Mouse (Mus musculus): ENCODE measurements around the gene Slc35f4.
A peak's percentile ranks its signal among the peaks of the same experiment; 100 is the strongest.
"Not testable (repeated sequence)": the region's sequence is repeated elsewhere in the genome, so short reads cannot be mapped to it uniquely, and the experiment has no call there.

Slc35f4 gene

DNA sequence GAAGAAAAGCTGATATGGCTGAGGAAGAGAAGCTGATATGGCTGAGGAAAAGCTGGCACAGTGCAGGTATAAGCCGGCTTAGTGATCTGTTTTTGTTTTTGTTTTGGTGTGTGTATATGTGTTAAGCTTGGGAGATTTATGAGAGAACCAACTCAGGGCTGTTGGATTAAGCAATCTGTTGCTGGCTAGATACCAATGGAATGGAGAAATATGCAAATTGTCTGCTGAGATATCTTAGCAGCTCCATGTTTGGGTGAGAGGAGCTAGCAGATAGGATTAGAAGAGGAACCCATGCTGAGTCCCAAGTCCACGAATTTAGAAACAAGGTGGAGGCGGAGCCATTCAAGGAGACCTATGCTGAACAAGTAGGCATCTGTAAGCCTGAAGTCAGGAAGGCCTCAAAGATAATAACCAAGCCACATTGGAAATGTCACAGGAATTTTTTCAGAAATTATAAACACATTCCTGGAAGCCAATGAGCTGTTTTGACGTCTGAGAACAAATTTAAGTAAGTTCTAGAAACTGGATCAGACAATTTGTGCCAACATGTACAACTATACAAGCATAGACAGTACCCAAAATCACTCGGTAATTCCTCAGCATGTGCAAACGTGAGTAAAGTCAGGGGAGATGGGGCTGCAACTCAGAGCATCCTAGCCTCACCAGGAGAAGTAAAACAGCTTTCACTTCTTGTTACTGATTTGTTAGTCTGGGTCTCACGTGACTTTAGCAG lies 177.5 kb downstream of the Slc35f4 start:
- DNase-seq (ENCODE audit: low spot score): no peak

DNA sequence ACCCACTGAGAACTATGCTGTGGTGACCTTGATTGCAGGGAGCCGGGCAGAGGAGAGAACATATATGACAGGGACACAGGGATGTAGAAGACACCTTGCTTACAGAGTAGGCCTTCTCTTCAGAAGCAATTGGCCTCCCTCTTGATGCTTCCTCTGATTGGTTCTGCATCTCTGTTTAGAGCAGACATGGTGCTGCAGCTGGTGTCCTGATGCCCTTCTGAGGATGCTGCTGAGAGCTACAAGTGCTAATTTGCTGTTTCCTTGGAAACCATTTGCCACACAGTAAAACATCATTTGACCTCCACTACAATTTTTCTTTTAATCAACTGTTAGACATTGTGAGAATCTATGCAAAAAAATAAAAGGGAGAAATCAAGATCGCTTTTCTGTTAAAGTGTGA lies 180.0 kb downstream of the Slc35f4 start:
- DNase-seq (ENCODE audit: low spot score): no peak

DNA sequence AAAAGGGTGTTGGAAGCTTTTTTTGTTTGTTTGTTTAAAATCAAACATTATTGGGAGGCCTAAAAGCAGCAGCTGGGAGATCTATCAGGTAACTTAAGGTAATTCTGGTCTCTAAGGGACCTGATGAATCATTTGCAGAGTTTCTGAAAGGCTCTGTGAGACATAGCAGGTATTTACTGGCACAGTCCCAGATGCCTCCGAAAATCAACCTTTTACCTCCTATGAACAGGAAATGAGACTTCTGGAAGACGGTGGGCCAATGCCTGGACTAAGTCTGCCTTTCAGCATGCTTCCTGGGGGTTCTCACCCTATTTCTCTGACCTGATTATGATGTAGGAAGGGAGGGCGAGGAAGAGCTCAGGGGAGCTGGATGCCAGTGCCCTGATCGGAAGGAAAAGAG lies 188.8 kb downstream of the Slc35f4 start:
- no peak for DNase-seq (ENCODE audit: low spot score)

DNA sequence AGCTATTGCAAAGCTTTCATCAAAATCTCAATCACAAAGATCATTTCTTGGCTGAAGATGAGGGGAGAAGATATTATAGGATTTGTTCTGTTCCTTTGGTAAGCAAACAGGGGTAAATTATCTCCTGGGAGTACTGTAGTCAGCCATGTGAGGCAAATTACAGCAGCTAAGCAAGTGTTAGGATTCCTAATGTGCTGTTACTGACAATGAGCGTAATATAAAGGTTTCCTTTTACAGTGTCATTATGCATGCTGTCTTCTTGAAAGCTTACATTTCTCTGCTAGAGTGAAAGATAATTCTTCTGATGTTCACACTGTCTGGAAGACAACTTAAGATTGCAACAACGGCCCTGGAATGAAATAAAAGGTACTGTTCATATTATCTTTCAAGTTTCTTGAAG lies 192.0 kb downstream of the Slc35f4 start:
- no peak for DNase-seq (ENCODE audit: low spot score)

DNA sequence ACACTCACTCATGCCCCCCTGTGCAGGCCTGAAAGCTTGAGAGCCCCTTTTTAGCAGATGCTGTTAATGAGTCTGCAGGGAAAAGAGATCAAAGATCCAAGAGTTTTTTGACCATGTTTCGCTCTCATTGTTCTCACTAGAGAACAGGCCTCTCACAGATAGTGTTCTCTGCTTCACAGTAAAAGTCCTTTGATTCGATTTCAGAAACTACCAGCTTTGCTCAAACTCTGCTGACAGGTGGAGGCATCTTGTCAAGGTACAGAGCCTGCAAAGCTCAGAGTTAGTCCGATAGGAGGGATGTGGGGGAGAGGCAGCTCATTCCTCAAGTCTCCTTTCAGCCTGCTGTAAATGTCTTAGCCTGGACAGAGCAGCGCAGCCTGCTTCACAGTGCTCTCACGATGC lies 209.4 kb downstream of the Slc35f4 start:
- DNase-seq (ENCODE audit: low spot score): no peak

DNA sequence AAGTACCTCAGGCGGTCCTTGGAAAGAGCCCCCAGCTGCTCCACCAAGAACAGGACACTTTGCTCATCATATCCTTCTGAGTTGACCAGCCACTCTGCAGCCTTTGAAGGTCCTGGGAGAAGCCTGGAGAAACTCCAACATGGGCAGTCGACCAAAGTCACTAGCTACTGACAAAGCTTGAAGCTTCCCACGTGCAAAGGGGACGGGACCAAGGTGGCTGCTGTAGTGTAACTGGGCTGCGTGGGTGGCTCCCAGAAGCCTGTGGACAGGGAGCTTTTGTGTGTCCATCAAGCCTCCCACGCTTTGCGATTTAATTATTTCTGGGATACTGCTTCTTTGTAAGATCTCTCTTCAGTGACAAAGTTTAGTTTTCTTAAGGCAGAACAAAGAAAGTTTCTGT lies 211.9 kb downstream of the Slc35f4 start:
- no peak for DNase-seq (ENCODE audit: low spot score)

DNA sequence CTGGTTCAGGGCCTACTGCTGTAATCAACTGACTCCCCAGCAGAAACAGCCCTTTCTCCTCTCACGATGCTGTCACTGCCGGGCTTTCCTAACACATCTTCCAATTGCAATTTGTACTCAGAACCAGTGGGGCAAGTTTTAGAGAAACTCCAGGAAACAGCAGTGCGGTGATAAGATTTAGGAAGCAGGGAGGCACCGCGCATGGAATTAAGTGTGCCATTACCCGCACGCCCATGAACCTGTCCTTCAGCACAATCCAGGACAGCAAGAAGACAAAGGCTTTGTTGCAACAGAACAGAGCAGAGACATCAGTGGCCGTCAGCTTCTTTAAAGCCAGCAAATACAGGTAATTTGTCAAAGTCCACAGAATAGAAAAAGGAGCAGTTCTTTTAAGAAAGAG lies 212.5 kb downstream of the Slc35f4 start:
- DNase-seq (ENCODE audit: low spot score): no peak

DNA sequence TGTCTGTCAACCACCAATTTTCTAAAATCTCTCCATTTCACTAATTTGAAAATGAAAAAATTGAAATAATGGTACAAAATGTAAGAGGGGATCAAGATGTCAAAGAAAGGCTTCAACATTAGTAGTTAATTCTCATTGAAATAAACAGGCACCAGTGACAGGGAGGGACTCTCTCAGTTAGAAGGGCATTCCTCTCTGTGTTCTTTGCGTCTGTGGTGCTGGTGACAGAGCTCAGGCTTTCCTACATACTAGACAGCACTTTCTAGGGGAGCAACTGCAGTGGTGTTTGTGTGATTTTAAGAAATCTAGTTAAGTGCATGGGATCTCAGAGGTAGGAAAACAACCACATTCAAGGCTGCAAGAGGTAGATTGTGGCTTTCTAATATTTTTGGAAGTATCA lies 214.3 kb downstream of the Slc35f4 start:
- no peak for DNase-seq (ENCODE audit: low spot score)

DNA sequence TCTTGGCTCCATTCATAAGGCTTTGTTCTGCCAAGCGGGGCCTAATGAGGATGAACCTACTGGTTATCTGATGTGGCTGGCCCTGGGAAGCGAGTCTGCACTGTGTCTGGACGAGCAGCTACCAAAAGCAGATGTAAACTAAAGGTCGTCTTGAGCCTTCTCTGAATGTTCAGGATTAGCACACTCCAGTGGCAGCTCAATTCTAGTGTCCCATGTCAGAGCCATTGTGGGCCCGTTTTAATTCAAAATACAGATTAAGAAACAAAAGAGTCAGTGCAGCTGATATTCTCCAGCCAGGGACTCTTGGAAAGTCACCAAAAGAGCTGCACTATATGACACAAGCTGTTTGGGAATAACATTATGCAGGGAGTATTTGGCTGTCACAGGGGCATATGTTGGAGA lies 214.8 kb downstream of the Slc35f4 start:
- no peak for DNase-seq (ENCODE audit: low spot score)

DNA sequence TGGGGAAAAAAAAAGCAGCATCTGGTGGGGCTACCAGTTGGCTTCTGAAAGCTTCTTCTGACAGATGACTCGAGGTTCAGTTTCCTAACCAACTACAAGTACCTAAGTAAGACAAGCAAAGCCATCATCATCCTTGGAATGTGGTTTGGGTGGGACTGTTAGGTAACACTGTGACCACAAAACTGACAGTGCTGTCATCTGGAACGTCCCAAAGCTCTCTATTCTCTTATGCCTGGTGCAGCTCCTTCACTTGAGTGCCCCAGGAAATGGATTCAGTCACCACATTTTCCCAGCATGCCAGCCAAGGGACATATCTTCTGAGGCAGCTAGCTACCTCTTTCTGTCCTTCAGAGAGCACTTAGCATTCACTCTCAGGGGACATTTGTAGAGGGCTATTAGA lies 216.2 kb downstream of the Slc35f4 start:
- no peak for DNase-seq (ENCODE audit: low spot score)

DNA sequence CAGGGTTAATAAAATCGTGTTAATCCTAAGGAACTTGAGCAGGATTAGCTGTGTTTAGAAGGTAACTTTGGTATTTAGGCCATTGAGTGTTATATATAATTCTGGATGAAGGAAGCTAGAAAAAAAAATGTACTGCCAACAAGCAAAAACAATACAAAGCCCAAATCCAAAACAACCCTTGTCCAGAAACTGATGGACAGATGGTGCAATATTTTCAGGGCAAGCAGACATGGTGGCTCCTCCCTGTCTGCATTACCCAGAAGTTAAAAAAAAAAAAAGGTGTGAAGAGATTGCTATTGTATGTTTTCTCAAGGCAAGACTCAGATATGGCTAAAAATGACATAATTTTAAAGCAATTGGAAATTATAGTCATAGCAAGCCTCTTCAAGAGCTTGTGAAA lies 217.3 kb downstream of the Slc35f4 start:
- DNase-seq (ENCODE audit: low spot score): no peak

DNA sequence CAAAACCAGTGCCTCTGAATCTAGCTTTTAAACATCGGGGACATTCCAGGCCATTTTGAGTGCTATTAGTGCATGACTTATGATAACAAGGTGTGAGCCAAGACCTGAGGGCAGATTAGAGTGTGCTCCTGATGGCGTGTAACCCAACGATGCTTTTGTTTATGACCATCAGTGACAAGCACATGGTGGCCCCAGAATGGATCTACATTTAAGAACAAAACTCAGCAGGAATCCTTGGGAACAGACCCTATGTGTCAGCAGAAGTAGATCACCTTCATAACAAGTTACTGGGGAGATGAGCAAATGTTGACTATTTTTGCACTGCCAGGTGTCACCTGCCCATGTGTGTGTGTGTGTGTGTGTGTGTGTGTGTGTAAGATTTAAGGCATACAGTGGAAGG lies 218.0 kb downstream of the Slc35f4 start:
- DNase-seq (ENCODE audit: low spot score): no peak

DNA sequence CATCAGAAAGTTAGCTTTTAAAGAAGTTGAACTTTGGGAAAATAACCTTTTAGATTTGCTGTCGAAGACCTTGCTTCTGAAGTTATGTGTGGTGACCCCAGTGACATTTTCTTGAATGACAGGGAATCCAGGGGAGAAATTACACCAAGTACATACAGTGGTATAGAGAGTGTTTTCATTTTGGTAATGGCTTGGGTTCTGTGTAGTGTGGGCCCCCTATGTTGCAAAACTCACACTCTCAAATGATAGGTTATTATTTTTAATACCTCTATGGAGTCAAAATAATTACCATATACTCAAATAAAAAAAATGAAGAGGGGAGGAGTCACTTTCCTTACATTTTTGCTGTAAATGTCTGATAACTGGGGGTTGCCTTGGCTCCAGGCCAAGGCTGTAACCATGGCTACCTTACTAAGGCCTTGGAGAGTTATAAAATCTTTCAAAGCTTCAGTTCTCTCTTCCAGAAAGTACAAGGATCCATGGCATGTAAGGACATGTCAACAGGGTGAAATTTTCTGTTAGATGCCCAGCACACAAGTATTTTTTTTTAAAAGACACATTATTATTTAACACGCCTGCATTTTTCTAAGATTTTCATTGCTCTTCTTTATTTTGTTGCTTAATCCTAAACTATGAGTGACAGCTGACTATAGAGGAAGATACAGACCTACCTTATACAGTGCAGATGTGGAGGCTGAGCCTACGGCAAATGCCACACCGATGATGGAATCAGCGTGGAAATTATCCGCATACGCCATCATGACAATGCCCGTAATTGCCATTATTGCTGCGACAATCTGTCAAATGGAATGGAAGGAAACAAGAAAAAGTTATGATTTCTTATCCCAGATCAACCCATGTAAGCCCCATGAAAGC lies 220.1 kb downstream of the Slc35f4 start:
- DNase-seq (ENCODE audit: low spot score): no peak

DNA sequence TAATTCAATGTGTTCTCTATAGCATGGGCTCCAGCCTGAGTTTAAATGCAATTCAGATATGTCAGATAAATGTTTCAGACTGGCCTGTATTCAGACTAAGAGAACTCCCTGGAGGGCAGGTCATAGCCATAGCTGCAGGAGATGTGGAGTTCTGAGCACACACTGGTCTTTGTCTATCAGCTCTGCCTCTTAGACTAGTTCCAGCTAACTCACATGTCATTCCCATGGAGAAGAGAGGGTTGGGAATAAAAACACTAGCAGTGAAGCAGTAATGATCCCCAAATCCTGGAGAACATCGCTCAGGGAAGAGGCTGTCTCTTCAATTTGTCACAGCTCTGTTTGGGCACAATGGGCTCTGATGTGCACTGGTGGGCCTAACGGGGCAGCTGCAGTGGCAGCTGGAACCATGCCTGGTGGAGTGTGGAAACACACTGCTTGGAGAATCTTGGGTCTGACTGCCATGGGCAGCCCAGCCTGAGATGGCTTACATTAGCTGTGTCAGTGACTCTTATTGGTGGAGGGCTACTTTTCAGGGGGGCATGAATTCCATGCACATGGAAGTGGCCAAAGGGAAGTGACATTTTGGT lies 223.5 kb downstream of the Slc35f4 start:
- DNase-seq (ENCODE audit: low spot score): no peak

DNA sequence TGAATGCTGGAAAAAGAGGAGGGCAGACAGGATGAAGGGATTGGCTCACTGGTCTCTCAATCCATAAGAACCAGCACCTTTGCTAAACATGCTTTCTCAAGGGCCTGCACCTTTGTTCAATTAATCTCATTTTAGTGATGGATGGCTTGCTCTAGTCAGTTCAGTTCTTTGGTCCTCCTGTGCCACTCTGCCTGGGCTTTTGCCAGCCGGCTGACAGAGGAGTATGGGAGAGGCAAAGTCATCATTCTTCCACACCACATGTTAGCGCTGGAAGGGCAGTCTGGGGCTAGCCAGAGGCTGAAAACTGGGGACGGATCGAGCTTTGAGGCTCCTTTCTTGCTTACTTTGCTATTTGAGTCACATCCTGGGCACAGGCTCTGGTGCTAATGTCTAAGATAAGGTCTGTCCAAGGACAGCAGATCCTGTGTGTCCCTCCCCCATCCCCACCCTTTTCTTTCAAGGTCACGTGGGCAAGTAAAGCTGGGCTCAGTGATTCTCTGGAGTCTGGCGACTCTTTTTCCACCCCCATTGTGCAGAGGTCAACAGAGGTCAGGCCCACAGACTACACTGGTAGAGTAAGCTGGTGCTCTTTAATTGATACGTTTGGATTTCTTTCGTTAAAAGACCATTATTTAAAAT lies 224.7 kb downstream of the Slc35f4 start:
- DNase-seq (ENCODE audit: low spot score): no peak

DNA sequence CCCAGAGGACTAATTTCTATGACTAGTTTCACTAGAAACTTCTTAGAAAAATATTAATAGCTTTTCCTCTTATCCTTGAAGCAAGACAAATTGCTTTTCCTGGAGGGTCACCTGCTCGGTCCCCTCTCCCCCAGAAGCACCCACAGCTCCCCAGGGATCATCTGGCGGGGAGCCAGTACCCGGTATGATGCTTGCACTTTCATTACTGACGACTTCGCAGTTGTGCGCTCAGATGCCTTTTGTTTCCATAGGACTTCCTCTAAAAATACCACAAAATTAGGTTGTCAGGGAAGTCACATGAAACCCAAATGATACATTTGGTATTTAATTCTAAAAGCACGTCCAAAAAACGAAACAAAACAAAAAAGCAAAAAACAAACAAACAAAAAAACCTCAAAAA lies 225.5 kb downstream of the Slc35f4 start:
- no peak for DNase-seq (ENCODE audit: low spot score)

DNA sequence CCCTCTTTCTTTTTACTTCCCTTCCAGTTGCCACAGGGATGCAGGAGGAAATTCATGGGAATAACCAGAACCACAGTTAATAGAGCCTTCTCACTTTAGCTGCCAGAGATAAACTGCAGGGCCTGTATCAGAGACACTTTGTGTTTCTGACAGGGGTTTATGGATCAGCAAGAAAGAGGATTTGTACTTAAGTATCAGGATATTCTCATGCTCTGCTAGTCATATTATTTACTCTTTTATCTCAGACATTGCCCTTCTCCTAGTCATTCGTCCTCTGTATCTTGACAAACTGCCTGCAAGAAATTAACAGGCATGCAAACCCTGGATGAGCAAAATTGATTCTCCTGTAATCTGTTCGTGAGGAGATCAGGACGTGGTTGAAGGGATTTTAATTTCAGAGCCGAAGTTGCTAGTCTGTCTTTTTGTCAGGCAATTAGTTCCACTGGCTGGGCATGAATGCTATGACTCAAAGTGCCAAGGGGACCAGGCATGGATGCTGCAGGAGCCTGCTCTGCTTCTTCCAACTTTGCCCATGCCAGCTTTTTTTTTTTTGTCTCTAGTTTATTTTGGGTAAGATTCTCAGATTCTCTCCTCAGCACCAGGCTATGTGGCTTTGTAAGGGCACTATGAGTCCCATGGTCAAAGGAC lies 231.9 kb downstream of the Slc35f4 start:
- DNase-seq (ENCODE audit: low spot score): peak; percentile 72

DNA sequence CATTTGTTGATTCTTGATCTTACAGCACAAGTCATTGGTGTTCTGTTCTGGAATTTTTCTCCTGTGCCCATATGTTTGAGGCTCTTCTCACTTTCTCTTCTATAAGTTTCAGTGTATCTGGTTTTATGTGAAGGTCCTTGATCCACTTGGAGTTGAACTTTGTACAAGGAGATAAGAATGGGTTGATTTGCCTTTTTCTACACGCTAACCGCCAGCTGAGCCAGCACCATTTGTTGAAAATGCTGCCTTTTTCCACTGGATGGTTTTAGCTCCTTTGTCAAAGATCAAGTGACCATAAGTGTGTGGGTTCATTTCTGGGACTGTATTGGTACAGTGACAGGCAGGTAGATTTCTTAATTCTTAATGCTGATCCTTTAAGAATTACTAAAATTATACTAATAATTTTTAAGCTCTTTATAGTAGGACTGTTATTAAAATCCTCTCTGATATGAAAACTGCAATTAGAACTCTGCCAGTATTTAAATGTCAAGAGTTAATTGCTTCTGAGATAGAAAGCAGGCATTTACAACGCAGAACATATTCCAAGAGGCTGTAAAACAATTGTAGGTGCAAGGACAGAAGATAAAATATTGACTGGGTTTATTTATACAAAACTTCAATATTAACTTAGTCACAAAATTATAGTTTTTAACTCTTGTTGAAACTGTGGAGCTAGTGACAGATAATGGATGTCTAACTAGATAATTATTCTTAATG lies 235.7 kb downstream of the Slc35f4 start:
- DNase-seq (ENCODE audit: low spot score): no peak

DNA sequence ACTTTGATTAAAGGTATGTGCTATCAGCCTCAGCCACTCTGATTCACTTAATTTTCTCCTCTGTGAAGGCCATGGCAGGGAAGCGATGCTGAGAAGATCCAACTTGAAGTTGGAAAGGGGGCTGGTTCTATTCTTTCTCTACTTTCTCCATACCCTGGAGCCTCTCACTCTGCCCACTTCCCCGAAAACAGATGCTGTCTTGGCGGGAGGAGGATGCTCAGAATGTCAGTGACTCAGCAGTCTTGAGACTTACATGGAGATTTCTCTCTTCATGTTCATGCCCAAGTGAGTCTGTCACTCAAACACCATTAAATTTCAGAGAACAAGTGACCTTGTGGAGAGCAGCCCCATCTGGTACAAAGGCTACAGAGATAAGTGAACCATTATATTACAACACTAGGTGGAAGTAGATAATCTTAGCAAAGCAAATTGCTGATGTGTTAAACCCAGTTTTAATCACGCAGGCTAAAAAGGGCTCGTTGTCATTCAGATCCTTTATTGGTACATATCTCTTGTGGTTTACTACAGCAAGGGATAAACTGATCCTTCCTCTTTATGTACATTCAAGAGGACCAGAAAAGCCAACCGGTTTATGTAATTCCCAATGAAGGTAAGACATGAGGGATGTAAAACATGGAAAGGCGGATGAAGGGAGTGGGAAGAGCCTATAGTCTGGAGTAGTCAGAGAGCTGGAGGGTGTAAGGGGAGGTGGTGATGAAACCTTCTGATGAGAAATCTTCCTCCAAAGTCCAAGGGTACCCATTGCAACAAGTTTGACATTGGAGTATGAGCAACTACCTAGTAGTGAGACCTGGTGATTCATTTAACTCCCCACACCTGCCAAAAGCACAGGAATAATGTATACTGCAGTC lies 241.8 kb downstream of the Slc35f4 start:
- DNase-seq (ENCODE audit: low spot score): no peak

DNA sequence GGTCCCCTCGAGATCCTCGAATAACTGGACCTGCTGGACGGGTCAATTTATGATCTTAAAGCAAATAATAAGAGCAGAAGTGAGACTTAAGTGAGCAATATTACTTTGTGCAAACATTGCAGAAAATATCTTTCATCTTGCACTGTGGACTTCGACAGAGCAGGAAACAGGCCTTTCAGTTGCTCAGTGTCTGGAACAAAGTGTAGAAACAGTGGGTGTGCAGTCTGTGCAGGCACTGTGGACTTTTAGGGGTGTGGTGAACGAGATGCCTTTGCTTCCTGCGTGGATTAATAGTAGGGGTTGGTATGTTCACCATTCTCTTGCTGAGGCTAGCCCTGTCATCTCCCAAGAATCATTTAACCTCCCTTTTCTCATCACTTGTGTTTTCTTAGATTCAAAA lies 247.0 kb downstream of the Slc35f4 start:
- DNase-seq (ENCODE audit: low spot score): no peak

DNA sequence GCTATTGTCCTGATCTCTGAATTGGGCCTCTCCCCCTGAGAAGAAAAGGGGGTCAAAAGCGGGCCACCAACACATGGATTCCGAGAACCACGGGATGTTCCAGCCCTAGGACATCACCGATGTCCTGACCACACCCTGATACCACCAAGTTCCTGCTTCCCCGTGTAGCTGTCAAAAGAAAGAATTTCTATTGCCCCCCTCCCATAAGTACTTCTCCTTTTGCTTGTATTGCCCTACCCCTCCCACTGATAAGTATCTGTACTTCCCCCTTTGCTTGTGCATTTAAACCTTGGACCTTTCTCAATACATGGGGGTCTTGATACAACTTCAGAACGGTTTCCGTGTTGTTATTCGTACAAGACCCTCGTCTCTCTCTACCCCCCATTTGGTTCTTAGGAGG lies 247.4 kb downstream of the Slc35f4 start:
- DNase-seq (ENCODE audit: low spot score): not testable (repeated sequence)
